Mouse (Mus musculus) right cerebral cortex, adult 2 months (tissue): Measurements from ENCODE around the gene Foxo3.

Experiments used
- DNase-seq, 2 experiments: peaks; one replicate each; pipeline ENCODE4 v3.0.0; 2021 to 2022; ENCODE audit warnings: low spot score in 2 of 2

Foxo3 gene

DNA sequence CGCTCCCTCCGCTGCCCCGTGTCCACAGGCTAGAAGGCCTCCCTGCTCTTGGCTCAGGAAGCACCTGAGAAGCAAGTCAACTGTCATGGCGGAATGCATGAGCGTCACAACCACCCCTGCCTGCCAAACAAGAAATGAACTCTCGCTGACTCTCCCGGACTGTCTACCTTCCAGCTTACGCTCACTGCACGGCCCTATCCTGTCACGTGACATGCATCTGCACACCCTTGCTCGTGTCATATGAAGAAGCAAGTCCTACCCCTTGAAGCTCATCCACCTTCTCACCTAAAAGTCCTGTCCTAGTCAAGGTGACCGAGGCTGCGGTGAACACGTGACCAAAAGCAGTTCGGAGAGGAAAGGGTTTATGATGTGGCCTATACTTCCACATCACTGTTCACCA lies 50.4 kb downstream of the Foxo3 start:
- no peak for DNase-seq

DNA sequence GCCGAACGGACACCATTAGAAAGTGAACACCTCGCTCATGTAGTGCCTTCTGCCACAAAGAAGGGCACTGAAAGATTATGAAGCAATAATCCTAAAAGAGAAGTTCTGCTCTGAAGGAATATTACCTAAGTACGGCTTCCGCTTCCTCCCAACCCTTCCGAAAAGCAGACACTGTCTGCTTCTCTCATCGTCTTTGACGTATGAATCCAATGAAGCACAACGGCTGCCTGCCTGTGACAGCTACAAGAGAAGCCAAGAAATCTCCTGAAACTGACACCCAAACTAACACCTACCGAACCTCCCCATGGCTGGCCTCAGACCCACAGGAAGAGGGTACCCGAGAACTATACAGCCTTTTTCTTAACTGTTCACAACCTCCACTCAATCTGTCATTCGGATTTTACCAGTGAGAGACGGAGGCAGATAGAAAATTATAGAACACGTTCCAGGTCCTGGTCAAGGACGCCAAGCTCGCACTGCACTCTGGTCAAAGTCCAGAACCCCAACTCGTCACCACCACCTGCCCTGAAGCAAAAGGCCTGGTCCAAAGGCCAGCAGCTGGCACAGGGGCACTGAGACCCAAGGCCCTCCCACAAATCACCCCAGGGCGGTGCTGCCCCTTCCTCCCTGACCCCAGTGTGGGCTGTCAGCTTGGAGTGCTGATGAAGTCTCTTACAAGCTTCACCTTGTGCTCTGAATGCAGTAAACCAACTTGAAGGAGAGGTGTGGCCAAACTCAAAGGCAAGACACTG lies 51.2 kb downstream of the Foxo3 start:
- DNase-seq, result no peak

GRCm38 (mm10) chr10:42221996-42222395 lies 54.6 kb downstream of the Foxo3 start:
- no peak for DNase-seq

DNA sequence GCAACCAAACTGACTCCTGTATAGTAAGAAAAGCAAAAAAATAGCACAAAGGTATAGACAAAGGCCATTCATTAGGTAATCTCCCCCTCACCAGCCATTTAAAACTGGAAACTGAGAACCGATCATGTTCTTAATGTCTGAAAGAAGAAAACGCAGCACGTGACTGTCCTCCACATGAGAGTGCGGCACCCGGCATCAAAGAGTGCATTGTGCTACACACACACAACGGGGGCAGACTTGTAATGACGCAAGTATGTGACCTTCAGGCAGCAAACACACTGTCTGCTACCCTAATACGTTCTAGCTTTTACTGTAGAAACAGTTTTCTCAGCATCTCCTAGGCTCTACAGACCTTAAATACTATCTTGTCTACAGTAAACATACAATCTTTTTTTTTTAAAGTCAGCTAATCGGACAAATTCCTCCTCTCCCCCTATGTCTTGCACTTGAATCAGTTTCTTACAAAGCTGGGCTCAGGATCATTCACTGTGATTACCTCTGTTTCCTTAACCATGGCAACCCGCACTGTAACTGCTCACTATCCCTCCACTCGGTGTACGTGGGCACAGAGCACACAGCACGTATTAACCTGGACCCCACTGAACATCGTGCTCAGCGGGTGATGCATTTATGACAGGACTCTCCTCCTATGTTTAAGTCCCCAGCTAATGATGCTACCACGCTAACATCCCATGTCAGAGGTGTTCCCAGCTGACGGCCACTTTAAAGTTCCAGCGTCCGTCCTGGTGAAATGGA lies 55.2 kb downstream of the Foxo3 start:
- no peak for DNase-seq

GRCm38 (mm10) chr10:42220418-42220952 lies 56.1 kb downstream of the Foxo3 start:
- DNase-seq, result no peak

GRCm38 (mm10) chr10:42211407-42211806 lies 65.1 kb downstream of the Foxo3 start:
- DNase-seq, result no peak

- DNase-seq, result no peak
These were observed 65.9 kb downstream of the Foxo3 start for GRCm38 (mm10) chr10:42210641-42211040.

DNA sequence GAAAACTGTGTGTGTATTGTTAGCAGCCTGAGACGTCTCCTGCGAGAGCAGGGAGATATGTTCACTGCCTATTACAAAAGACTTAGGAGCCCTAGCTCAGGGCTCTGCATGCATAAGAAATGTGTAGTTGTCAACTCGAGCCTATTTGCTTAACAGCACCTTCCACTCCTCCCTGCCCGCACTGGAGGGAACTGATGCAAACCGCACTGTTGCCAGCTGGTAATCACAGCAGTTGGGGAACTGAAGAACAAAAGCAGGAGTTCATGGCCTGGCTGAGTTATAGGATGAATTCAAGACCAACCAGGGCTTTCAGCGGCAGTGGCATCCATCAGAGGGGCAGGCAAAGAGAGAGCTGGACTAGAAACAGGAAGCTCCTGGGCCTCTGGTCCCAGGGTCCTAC lies 66.7 kb downstream of the Foxo3 start:
- DNase-seq, result no peak

DNA sequence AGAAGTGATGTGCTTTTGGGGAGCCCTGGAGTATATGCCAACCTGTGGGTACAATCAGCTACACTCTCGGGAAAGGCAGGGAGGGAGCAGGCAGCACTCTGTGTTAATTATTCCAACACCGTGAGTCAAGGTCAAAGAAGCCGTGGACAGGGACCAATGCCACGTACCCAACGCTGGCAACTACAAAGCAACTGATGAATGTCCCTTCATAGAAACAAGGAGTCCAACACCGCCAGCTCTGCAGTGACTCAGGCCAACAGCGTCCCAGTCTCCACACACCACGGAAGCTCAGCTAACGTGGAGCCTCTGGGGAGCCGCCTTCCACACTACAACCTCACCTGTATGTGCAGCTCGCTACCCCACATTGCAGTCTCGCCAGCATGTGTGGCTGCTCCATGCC lies 68.9 kb downstream of the Foxo3 start:
- no peak for DNase-seq

- peak in 1 of 2 experiments; percentile 18 for DNase-seq
These were observed 71.7 kb downstream of the Foxo3 start for GRCm38 (mm10) chr10:42204768-42205412.

DNA sequence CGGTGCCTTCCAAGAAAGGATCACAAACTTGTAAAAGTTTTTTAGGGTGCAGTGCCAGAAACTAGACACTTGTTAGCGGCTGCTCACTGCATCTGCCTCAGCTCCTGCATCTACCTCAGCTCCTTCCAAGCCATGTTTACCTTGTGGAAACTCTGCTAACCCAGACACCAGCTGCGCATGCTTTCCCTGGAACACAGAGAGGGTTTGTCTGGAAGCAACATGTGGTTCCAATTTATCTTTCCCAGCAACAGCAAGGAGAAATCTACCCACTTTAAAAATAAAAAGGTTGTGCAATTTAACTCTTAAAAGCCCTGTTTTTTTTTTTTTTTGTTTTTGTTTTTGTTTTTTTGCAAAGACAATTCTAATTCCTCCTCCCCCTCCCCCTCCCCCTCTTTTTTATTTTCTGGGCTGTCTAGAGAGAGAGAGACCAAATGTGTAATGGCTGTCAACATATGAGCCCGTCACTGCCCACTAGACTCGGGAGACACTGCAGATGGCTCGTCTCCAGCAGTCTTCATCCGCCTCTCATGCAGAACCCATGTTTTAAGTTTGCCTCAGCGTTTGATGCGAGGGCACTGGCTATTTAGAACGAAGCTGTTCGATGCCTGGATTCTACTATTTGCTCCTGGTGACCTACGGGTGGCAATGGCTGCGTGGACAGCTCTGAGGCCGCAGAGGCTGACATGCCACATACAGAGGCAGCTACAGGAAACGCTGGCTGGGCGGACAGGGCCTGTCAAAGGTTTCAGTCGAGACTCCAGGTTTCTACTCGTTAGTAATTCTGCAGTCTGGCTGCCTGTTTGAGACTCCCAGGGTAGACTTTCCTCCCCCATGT lies 73.0 kb downstream of the Foxo3 start:
- DNase-seq, result no peak

GRCm38 (mm10) chr10:42202561-42202960 lies 74.0 kb downstream of the Foxo3 start:
- DNase-seq, result no peak

GRCm38 (mm10) chr10:42199472-42199871 lies 77.1 kb downstream of the Foxo3 start:
- DNase-seq, result no peak

- DNase-seq, result no peak
These were observed 77.9 kb downstream of the Foxo3 start for GRCm38 (mm10) chr10:42198682-42199081.

- no peak for DNase-seq
These were observed 81.8 kb downstream of the Foxo3 start for GRCm38 (mm10) chr10:42194784-42195183.

DNA sequence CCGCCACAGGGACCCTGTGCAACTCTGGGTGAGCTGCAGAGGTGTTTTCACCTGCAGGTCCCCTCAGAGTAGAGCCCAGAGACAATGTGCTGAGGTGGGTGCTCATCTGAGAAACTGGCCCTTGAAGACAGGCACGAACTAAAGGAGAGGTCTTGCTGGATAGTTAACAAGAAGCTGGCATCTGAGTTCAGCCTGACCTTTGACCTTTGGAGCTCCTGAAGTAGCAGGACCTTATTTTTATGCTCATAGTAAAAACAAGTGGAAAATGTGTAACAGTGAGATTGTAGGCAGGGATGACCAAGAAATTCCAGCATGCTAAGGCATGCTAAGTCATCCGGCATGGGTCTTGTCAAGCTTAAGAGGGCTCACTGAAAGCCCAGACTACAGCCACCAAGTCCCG lies 82.6 kb downstream of the Foxo3 start:
- no peak for DNase-seq

DNA sequence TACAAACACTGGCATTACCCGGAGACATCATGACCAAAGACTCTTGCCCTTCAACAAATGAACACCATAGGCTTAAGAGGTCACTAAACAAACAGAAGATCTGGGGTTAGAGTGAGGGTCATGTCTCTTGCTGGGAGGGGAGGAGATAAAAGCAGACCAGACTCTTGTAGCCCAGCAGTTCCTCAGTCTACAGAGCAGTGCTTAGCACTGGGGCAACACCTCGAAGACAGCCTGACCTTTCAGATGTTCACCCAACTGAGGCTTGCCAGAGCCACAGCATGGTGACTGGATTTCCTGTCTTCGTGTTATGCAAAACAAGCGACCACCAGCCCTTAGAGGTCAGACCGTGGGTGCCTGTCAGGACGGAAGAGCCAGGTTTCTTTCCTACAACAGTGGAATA lies 83.6 kb downstream of the Foxo3 start:
- no peak for DNase-seq

GRCm38 (mm10) chr10:42189674-42190434 lies 86.7 kb downstream of the Foxo3 start:
- DNase-seq, result no peak

DNA sequence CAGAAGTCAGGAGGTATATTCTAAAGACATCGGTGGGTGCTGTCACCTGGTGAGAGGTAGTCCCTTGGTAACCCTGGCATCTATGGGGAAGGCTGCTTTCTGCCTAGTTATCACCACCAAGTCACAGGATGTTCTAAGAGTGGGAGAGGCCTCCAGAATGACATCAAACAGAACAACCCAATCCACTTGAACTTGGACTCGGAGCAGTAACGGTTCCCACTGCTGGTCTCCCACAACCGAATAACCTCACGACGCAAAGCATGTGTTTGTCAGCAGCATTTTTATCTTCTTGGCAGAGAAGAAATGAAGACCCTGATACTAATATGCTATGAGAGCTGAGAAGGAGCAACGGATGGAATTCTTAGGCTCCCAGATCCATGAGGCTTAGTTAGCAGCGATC lies 87.5 kb downstream of the Foxo3 start:
- DNase-seq, result no peak

- DNase-seq, result no peak
These were observed 88.5 kb downstream of the Foxo3 start for GRCm38 (mm10) chr10:42188091-42188490.

- DNase-seq, result peak in 1 of 2 experiments; percentile 16
These were observed 89.6 kb downstream of the Foxo3 start for GRCm38 (mm10) chr10:42186941-42187401.
